Mouse (Mus musculus): ENCODE data around the gene Ntmt1. TPM values are rescaled to one million over a fixed set of nuclear protein-coding genes. Genes with fewer than 3 reads are reported as not detected.

The Ntmt1 gene
- polyA plus RNA-seq, 1 experiment from 2014 or later, result 52.4 TPM

DNA sequence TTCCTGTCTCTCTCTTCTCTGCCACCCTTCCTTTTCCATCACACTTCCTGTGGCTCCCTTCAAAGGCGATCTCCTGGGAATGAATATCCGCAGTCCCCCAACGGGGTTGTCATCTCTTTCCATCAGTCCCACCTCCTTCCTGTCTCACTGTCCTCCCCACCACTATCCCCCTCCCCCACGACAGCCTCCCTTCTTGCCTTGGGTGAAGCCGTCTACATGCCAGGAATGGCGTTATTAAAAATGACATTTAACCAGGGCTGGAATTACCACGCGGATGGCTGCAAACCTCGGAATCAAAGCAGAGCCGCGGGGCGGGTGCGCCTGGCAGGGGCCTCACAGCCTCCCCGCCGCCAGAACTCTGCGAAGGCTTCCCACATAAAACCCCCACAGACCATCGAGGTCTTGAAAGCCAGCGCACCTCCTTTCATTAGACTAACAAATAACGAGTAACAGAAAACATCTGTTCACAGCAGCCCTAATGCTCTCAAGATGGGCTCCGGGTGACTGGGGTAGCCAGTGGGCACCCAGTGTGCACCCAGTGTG, 45.2 kb downstream of the Ntmt1 start:
- DNase-seq (ENCODE audit: low spot score) (no peak), ATAC-seq (ENCODE audit: low FRiP score, low TSS enrichment) (no peak)
- Histone ChIP-seq H3K27me3 (ENCODE audit: control insufficient read depth, insufficient read depth, low read length) (no peaks in the 10 kb centered on the region), H3K27ac (replicated peaks) (no peak overlapping the region), H3K4me3 (ENCODE audit: low read depth, low read length) (no peak overlapping the region), H3K4me1 (replicated peaks; ENCODE audit: control insufficient read depth, insufficient read depth) (no peaks in the 10 kb centered on the region), H3K36me3 (ENCODE audit: control insufficient read depth, insufficient read depth, low read length) (no peaks in the 10 kb centered on the region), H3K9ac (ENCODE audit: low read length) (no peak overlapping the region), H3K9me3 (ENCODE audit: control insufficient read depth, low read length) (no peaks in the 10 kb centered on the region), H3K4me2 (replicated peaks; ENCODE audit: low read depth) (no peak overlapping the region)
- 27% methylated on average over 20 of the region's 20 CpGs for WGBS
- TF ChIP-seq CTCF (IDR thresholded peaks at IDR 0.05; ENCODE audit: low read depth), result no peak
- TF ChIP-seq EP300 (optimal IDR thresholded peaks at IDR 0.05), result no peak

DNA sequence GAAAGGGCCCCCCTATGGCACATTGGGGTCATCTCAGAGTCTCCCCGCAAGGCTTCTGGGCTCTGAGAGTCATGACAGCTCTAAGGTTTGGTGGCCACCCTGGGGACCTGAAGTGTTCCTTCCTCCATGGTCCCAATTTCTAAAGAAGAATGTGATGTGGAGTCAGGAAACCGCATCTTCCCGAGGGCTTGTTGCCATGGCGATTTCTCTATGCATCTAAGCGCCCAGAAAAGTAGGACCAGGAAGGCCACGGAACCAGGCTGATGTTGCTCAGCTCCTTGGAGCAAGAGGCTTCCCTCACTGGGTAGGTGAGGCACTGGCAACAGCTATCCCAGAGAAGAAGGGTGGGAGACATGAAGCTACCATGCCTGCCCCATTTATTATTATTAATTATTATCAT, 49.5 kb downstream of the Ntmt1 start:
- DNase-seq (ENCODE audit: low spot score) (no peak), ATAC-seq (ENCODE audit: low FRiP score, low TSS enrichment) (no peak)
- no peaks in the 10 kb centered on the region for H3K36me3 ChIP-seq (ENCODE audit: control insufficient read depth, insufficient read depth, low read length)
- H3K27ac ChIP-seq (replicated peaks), result no peak overlapping the region
- TF ChIP-seq EP300 (optimal IDR thresholded peaks at IDR 0.05) (no peak), CTCF (IDR thresholded peaks at IDR 0.05; ENCODE audit: low read depth) (no peak)
- no peaks in the 10 kb centered on the region for H3K4me1 ChIP-seq (replicated peaks; ENCODE audit: control insufficient read depth, insufficient read depth)
- no peaks in the 10 kb centered on the region for H3K9me3 ChIP-seq (ENCODE audit: control insufficient read depth, low read length)
- H3K9ac ChIP-seq (ENCODE audit: low read length), result no peak overlapping the region
- no peaks in the 10 kb centered on the region for H3K27me3 ChIP-seq (ENCODE audit: control insufficient read depth, insufficient read depth, low read length)
- 75% methylated on average over 6 of the region's 6 CpGs for WGBS
- H3K4me3 ChIP-seq (ENCODE audit: low read depth, low read length), result no peak overlapping the region
- no peak overlapping the region for H3K4me2 ChIP-seq (replicated peaks; ENCODE audit: low read depth)

DNA sequence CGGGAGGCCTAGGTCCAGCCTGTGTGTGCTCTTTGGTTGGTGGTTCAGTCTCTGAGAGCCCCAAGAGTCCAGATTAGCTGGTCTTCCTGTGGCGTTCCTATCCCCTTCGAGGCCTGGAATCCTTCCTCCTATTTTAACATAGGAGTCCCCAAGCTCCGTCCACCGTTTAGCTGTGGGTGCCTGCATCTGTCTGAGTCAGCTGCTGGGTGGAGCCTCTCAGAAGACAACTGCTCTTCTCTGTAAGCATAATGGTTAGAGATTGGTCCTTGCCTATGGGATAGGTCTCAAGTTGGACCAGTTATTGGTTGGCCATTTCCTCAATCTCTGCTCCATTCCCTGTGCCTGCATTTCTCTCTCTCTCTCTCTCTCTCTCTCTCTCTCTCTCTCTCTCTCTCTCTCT, 52.2 kb downstream of the Ntmt1 start:
- no peaks in the 10 kb centered on the region for H3K27me3 ChIP-seq (ENCODE audit: control insufficient read depth, insufficient read depth, low read length)
- H3K4me1 ChIP-seq (replicated peaks; ENCODE audit: control insufficient read depth, insufficient read depth), result no peaks in the 10 kb centered on the region
- H3K9ac ChIP-seq (ENCODE audit: low read length), result no peak overlapping the region
- H3K27ac ChIP-seq (replicated peaks), result no peak overlapping the region
- H3K4me3 ChIP-seq (ENCODE audit: low read depth, low read length), result no peak overlapping the region
- H3K4me2 ChIP-seq (replicated peaks; ENCODE audit: low read depth), result no peak overlapping the region
- no peak for DNase-seq (ENCODE audit: low spot score)
- TF ChIP-seq EP300 (optimal IDR thresholded peaks at IDR 0.05) (no peak), CTCF (IDR thresholded peaks at IDR 0.05; ENCODE audit: low read depth) (no peak)
- ATAC-seq (ENCODE audit: low FRiP score, low TSS enrichment), result no peak
- no peaks in the 10 kb centered on the region for H3K9me3 ChIP-seq (ENCODE audit: control insufficient read depth, low read length)
- WGBS, result 62% methylated on average over 5 of the region's 5 CpGs
- H3K36me3 ChIP-seq (ENCODE audit: control insufficient read depth, insufficient read depth, low read length), result no peaks in the 10 kb centered on the region

DNA sequence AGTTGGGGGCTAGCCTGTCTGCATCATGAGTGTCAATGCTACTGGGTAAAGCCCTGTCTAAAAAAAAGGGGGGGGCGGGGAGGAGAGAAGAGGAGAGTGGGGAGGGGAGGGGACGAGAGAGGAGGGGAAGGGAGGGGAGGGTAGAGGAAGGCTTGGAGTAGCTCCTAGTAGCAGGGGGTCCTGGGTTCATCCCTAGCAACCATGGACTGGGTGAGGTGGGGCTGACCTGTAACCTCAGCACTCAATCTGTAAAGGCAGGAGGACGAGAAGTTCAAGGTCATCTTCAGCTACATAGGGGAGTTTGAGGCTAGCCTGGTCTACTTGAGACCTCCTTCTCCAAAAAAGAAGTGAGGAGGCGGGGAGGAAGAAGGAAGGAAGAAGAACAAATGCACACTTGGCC, 54.5 kb downstream of the Ntmt1 start:
- Histone ChIP-seq H3K4me2 (replicated peaks; ENCODE audit: low read depth) (no peak overlapping the region), H3K27me3 (ENCODE audit: control insufficient read depth, insufficient read depth, low read length) (no peaks in the 10 kb centered on the region), H3K4me1 (replicated peaks; ENCODE audit: control insufficient read depth, insufficient read depth) (0 out of 2 replicates have a peak, but pooled peaks cover 4% of the 10 kb centered on the region), H3K9ac (ENCODE audit: low read length) (no peak overlapping the region), H3K36me3 (ENCODE audit: control insufficient read depth, insufficient read depth, low read length) (no peaks in the 10 kb centered on the region), H3K27ac (replicated peaks) (no peak overlapping the region), H3K4me3 (ENCODE audit: low read depth, low read length) (no peak overlapping the region), H3K9me3 (ENCODE audit: control insufficient read depth, low read length) (no peaks in the 10 kb centered on the region)
- DNase-seq (ENCODE audit: low spot score), result no peak
- 82% methylated on average over 2 of the region's 4 CpGs for WGBS
- no peak for TF ChIP-seq EP300 (optimal IDR thresholded peaks at IDR 0.05)
- ATAC-seq (ENCODE audit: low FRiP score, low TSS enrichment), result no peak

DNA sequence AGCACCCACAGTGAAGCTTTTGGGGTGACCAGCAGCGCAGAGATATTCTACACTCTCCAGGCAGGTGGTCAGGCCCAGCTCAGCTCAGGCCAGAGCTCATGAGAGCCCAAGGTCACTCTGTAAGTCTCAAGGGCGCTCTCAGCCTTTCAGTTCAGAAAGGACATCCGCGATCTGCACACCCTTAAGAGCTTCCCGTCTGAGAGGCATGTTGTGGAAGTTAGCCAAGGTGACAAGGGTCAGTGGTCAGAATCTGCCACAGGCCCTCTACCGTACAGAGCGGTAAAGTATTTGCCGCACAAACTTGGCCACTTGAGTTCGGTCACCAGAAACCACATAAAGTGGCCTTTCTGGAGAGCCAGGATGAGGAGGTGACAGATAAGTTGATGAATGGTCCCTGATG, 55.9 kb downstream of the Ntmt1 start:
- TF ChIP-seq EP300 (optimal IDR thresholded peaks at IDR 0.05) (no peak), CTCF (IDR thresholded peaks at IDR 0.05; ENCODE audit: low read depth) (no peak)
- ATAC-seq (ENCODE audit: low FRiP score, low TSS enrichment), result no peak
- Histone ChIP-seq H3K27ac (replicated peaks) (no peak overlapping the region), H3K4me2 (replicated peaks; ENCODE audit: low read depth) (no peak overlapping the region), H3K36me3 (ENCODE audit: control insufficient read depth, insufficient read depth, low read length) (no peaks in the 10 kb centered on the region), H3K4me3 (ENCODE audit: low read depth, low read length) (no peak overlapping the region), H3K9ac (ENCODE audit: low read length) (no peak overlapping the region), H3K4me1 (replicated peaks; ENCODE audit: control insufficient read depth, insufficient read depth) (0 out of 2 replicates have a peak, but pooled peaks cover 4% of the 10 kb centered on the region), H3K27me3 (ENCODE audit: control insufficient read depth, insufficient read depth, low read length) (no peaks in the 10 kb centered on the region), H3K9me3 (ENCODE audit: control insufficient read depth, low read length) (no peaks in the 10 kb centered on the region)
- DNase-seq (ENCODE audit: low spot score), result no peak
- WGBS, result 79% methylated on average over 9 of the region's 9 CpGs

DNA sequence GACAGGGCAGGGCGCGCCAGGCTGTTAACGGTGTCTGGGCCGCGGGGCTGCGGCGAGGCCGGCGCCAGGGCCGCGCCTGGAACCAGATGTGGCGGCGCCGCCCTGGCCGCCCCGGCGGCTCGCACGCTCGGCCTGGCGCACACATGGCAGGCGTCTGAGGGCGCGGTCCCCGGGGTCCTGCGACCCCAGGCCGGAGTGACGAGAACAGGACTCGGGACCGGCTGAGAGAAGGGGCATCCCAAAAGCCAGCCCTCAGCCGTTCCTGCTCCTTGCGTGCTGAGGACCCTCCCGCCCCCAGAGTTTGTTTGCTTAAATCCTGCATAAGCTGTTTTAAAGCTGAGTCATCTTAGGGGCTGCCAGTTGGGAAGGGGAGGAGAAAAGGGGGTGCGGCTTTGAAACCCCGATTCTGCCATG, 57.3 kb downstream of the Ntmt1 start:
- H3K9me3 ChIP-seq (ENCODE audit: control insufficient read depth, low read length), result no peaks in the 10 kb centered on the region
- no peak for TF ChIP-seq CTCF (IDR thresholded peaks at IDR 0.05; ENCODE audit: low read depth)
- no peak for TF ChIP-seq EP300 (optimal IDR thresholded peaks at IDR 0.05)
- DNase-seq (ENCODE audit: low spot score), result peak; percentile 34
- H3K4me2 ChIP-seq (replicated peaks; ENCODE audit: low read depth), result peak overlapping the region; percentile 61
- ATAC-seq (ENCODE audit: low FRiP score, low TSS enrichment), result peak; percentile 65
- H3K27me3 ChIP-seq (ENCODE audit: control insufficient read depth, insufficient read depth, low read length), result no peaks in the 10 kb centered on the region
- H3K27ac ChIP-seq (replicated peaks), result peak overlapping the region; percentile 63; the same call in 1 of the 2 replicates
- no peaks in the 10 kb centered on the region for H3K36me3 ChIP-seq (ENCODE audit: control insufficient read depth, insufficient read depth, low read length)
- peak overlapping the region; percentile 51 for H3K9ac ChIP-seq (ENCODE audit: low read length)
- peak overlapping the region; percentile 37 for H3K4me3 ChIP-seq (ENCODE audit: low read depth, low read length)
- 1% methylated on average over 35 of the region's 35 CpGs for WGBS
- 0 out of 2 replicates have a peak, but pooled peaks cover 4% of the 10 kb centered on the region for H3K4me1 ChIP-seq (replicated peaks; ENCODE audit: control insufficient read depth, insufficient read depth)

All from stomach, postnatal 0 days (tissue).